Mouse (Mus musculus) stomach, postnatal 0 days (tissue): ENCODE measurements around the gene Rps6kb2. TPM values are rescaled to one million over a fixed set of nuclear protein-coding genes. Genes with fewer than 3 reads are reported as not detected.

ENCODE experiments used
- ATAC-seq: fragments of 200-750 bp; cut with Nextera tagmentation; 2 replicates; pipeline ENCODE4 v1.8.0; 2017; ENCODE audit not compliant: low FRiP score, low TSS enrichment
- DNase-seq: peaks from one replicate; pipeline ENCODE4 v3.0.0-alpha.2; 2016; ENCODE audit warnings: low spot score
- H3K27ac ChIP-seq: fragments of 300-500 bp; sonication (generic); replicated peaks from 2 replicates; pipeline ENCODE4 v1.5.1; 2014; ENCODE audit warnings: mild to moderate bottlenecking, control low read depth
- H3K27me3 ChIP-seq: fragments of 300-500 bp; sonication (generic); 2 replicates; pipeline ENCODE4 v1.6.1; 2014; ENCODE audit warnings: low read length; ENCODE audit not compliant: control insufficient read depth, insufficient read depth
- H3K36me3 ChIP-seq: fragments of 300-500 bp; sonication (generic); 2 replicates; pipeline ENCODE4 v1.6.1; 2014; ENCODE audit warnings: low read length, mixed read lengths; ENCODE audit not compliant: control insufficient read depth, insufficient read depth
- H3K4me1 ChIP-seq: fragments of 300-500 bp; sonication (generic); replicated peaks from 2 replicates; pipeline ENCODE4 v1.6.1; 2014; ENCODE audit warnings: antibody characterized with exemption; ENCODE audit not compliant: control insufficient read depth, insufficient read depth
- H3K4me2 ChIP-seq: fragments of 300-500 bp; sonication (generic); replicated peaks from 2 replicates; pipeline ENCODE4 v1.6.1; 2014; ENCODE audit warnings: low read depth, mild to moderate bottlenecking, control low read depth, moderate library complexity
- H3K4me3 ChIP-seq: fragments of 300-500 bp; sonication (generic); 2 replicates; pipeline ENCODE4 v1.5.1; 2014; ENCODE audit warnings: low read depth, low read length, control low read depth
- H3K9ac ChIP-seq: fragments of 300-500 bp; sonication (generic); 2 replicates; pipeline ENCODE4 v1.6.1; 2014; ENCODE audit warnings: mild to moderate bottlenecking, low read length, control low read depth, mixed read lengths
- H3K9me3 ChIP-seq: fragments of 300-500 bp; sonication (generic); 2 replicates; pipeline ENCODE4 v1.6.1; 2016; ENCODE audit warnings: low read length; ENCODE audit not compliant: control insufficient read depth
- CTCF ChIP-seq: IDR thresholded peaks from 2 replicates; pipeline ENCODE4 v1.5.1; 2016; ENCODE audit warnings: antibody characterized with exemption, low read depth, mild to moderate bottlenecking, moderate library complexity
- EP300 ChIP-seq: optimal IDR thresholded peaks from 2 replicates; pipeline ENCODE3; 2016; ENCODE audit warnings: antibody characterized with exemption
- WGBS: fragments of 180-500 bp; shearing (Covaris S2); extraction: QIAGEN DNeasy Blood & Tissue Kit; methylation state at CpG from one replicate; pipeline ENCODE4 v1.1.7; 2014; 5-methylcytosine and 5-hydroxymethylcytosine counted together
- polyA plus RNA-seq: library from polyadenylated mRNA; unstranded; fragments of >200 nt; fragmentation: Nextera tagmentation; extraction: Ambion mirVana; gene quantifications from 2 replicates; pipeline ENCODE4 v1.2.1, GENCODE M21; 2015

The Rps6kb2 gene
- polyA plus RNA-seq, 1 experiment from 2014 or later, result 41.1 TPM

DNA sequence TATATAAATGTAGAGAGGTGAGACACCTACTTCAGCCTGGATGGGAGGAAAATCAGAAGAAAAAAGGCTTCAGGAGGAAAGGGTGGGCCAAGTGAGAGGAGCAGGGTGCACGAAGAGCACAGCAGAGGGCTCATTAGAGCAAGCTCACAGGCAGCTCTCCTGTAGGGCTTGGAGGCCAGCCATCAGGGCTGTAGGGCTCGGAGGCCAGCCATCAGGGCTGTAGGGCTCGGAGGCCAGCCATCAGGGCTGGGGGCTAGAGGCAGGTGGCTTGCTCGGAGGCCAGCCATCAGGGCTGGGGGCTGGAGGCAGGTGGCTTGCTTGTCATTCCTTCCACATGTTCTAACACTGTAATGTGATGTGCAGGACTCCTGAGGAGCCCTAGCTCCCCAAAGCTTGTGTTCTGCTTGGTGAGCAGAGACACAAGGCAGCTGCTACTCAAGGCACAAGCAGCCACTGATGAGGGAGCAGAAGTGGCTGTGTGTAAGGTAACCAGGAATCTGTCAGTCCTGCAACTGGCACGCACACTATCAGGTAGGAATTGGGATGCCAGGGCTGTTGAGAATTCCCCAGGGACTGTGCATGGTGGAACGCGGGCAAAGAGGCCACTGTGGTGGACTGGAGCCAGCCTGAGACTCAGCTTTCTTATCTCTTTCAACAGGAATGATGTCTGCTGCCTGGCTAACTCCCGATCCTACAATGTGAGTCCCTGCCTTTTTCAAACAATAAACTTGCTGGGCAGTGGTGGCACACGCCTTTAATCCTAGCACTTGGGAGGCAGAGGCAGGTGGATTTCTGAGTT is 3.7 kb upstream of the Rps6kb2 start:
- no peaks in the 10 kb centered on the region for H3K9me3 ChIP-seq
- H3K4me3 ChIP-seq, result no peak overlapping the region
- 80% methylated on average over 9 of the region's 9 CpGs for WGBS
- TF ChIP-seq EP300 (no peak), CTCF (no peak)
- ATAC-seq (no peak), DNase-seq (no peak)
- H3K4me2 ChIP-seq, result no peak overlapping the region
- H3K4me1 ChIP-seq, result peaks cover 5% of the 10 kb centered on the region; the same call in 1 of the 2 replicates
- H3K9ac ChIP-seq, result no peak overlapping the region
- no peaks in the 10 kb centered on the region for H3K36me3 ChIP-seq
- H3K27me3 ChIP-seq, result no peaks in the 10 kb centered on the region
- no peak overlapping the region for H3K27ac ChIP-seq

- H3K4me1 ChIP-seq, result 0 out of 2 replicates have a peak, but pooled peaks cover under 1% of the 10 kb centered on the region
- DNase-seq (no peak), ATAC-seq (no peak)
- 0 out of 2 replicates have a peak overlapping the region, but pooled peaks have one; percentile 0 for H3K27ac ChIP-seq
- no peak overlapping the region for H3K9ac ChIP-seq
- H3K27me3 ChIP-seq, result no peaks in the 10 kb centered on the region
- no peak overlapping the region for H3K4me2 ChIP-seq
- no peak for TF ChIP-seq EP300
- TF ChIP-seq CTCF, result no peak
- WGBS, result 62% methylated on average over 2 of the region's 2 CpGs
- no peak overlapping the region for H3K4me3 ChIP-seq
- no peaks in the 10 kb centered on the region for H3K9me3 ChIP-seq
- H3K36me3 ChIP-seq, result peaks cover 6% of the 10 kb centered on the region
Observed at GRCm38 (mm10) chr19:4164721-4165120, 1.6 kb upstream of the Rps6kb2 start.

GRCm38 (mm10) chr19:4164100-4164499 is 946 bp upstream of the Rps6kb2 start:
- H3K9me3 ChIP-seq, result no peaks in the 10 kb centered on the region
- no peak overlapping the region for H3K27ac ChIP-seq
- no peak overlapping the region for H3K4me2 ChIP-seq
- ATAC-seq (no peak), DNase-seq (no peak)
- no peaks in the 10 kb centered on the region for H3K27me3 ChIP-seq
- no peaks in the 10 kb centered on the region for H3K4me1 ChIP-seq
- peaks cover 12% of the 10 kb centered on the region for H3K36me3 ChIP-seq
- no peak overlapping the region for H3K9ac ChIP-seq
- H3K4me3 ChIP-seq, result no peak overlapping the region
- TF ChIP-seq CTCF (no peak), EP300 (no peak)
- WGBS, result 68% methylated on average over 3 of the region's 3 CpGs

- no peaks in the 10 kb centered on the region for H3K4me1 ChIP-seq
- no peak for DNase-seq
- 0 out of 2 replicates have a peak overlapping the region, but pooled peaks have one; percentile 40 for H3K27ac ChIP-seq
- WGBS, result 31% methylated on average over 4 of the region's 4 CpGs
- TF ChIP-seq EP300, result no peak
- TF ChIP-seq CTCF, result no peak
- no peak for ATAC-seq
- peak overlapping the region; percentile 49 for H3K4me2 ChIP-seq
- H3K27me3 ChIP-seq, result no peaks in the 10 kb centered on the region
- H3K4me3 ChIP-seq, result peak overlapping the region; percentile 70
- H3K9ac ChIP-seq, result 0 out of 2 replicates have a peak overlapping the region, but pooled peaks have one; percentile 1
- H3K36me3 ChIP-seq, result peaks cover 17% of the 10 kb centered on the region
- H3K9me3 ChIP-seq, result no peaks in the 10 kb centered on the region
Observed at GRCm38 (mm10) chr19:4163543-4163887, 361 bp upstream of the Rps6kb2 start.

GRCm38 (mm10) chr19:4159049-4159448 is 4.1 kb downstream of the Rps6kb2 start:
- H3K4me1 ChIP-seq, result no peaks in the 10 kb centered on the region
- H3K27ac ChIP-seq, result no peak overlapping the region
- ATAC-seq (no peak), DNase-seq (no peak)
- H3K9me3 ChIP-seq, result no peaks in the 10 kb centered on the region
- TF ChIP-seq EP300, result no peak
- TF ChIP-seq CTCF, result no peak
- H3K4me3 ChIP-seq, result no peak overlapping the region
- no peak overlapping the region for H3K9ac ChIP-seq
- H3K27me3 ChIP-seq, result no peaks in the 10 kb centered on the region
- H3K4me2 ChIP-seq, result no peak overlapping the region
- peaks cover 27% of the 10 kb centered on the region for H3K36me3 ChIP-seq
- WGBS, result 95% methylated on average over 8 of the region's 8 CpGs

- no peak overlapping the region for H3K4me2 ChIP-seq
- DNase-seq (no peak), ATAC-seq (no peak)
- H3K4me1 ChIP-seq, result no peaks in the 10 kb centered on the region
- H3K4me3 ChIP-seq, result no peak overlapping the region
- H3K9me3 ChIP-seq, result no peaks in the 10 kb centered on the region
- H3K27ac ChIP-seq, result no peak overlapping the region
- no peak overlapping the region for H3K9ac ChIP-seq
- peaks cover 33% of the 10 kb centered on the region for H3K36me3 ChIP-seq
- no peaks in the 10 kb centered on the region for H3K27me3 ChIP-seq
- no peak for TF ChIP-seq EP300
- WGBS, result 90% methylated on average over 12 of the region's 12 CpGs
Observed at GRCm38 (mm10) chr19:4156771-4157170, 6.4 kb downstream of the Rps6kb2 start.
